Mouse (Mus musculus) stomach, embryonic 14.5 days (tissue): Measurements from ENCODE around the gene Rhob. TPM values are rescaled to one million over a fixed set of nuclear protein-coding genes. Genes with fewer than 3 reads are reported as not detected.

Experiments
- ATAC-seq: fragments of 200-750 bp; cut with Nextera tagmentation; 2 replicates; pipeline ENCODE4 v1.8.0; 2017; ENCODE audit warnings: low read depth, moderate TSS enrichment; ENCODE audit not compliant: insufficient number of reproducible peaks, insufficient read depth, low FRiP score
- H3K27ac ChIP-seq: fragments of 300-500 bp; sonication (generic); 2 replicates; pipeline ENCODE4 v1.5.1; 2014; ENCODE audit warnings: mild to moderate bottlenecking, low read length, moderate library complexity, mixed read lengths
- H3K27me3 ChIP-seq: fragments of 300-500 bp; sonication (generic); 2 replicates; pipeline ENCODE4 v1.6.1; 2014; ENCODE audit warnings: low read length, control low read depth, mixed read lengths; ENCODE audit not compliant: control insufficient read depth, insufficient read depth
- H3K36me3 ChIP-seq: fragments of 300-500 bp; sonication (generic); 2 replicates; pipeline ENCODE4 v1.6.1; 2014; ENCODE audit warnings: mild to moderate bottlenecking, control low read depth, low read length, moderate library complexity, mixed read lengths; ENCODE audit not compliant: control insufficient read depth, insufficient read depth
- H3K4me1 ChIP-seq: fragments of 300-500 bp; sonication (generic); 2 replicates; pipeline ENCODE4 v1.6.1; 2014; ENCODE audit warnings: low read length, control low read depth, mixed read lengths; ENCODE audit not compliant: control insufficient read depth, insufficient read depth
- H3K4me2 ChIP-seq: fragments of 300-500 bp; sonication (generic); replicated peaks from 2 replicates; pipeline ENCODE4 v1.6.1; 2014; ENCODE audit warnings: low read depth, low read length, control low read depth
- H3K4me3 ChIP-seq: fragments of 300-500 bp; sonication (generic); 2 replicates; pipeline ENCODE4 v1.5.1; 2014; ENCODE audit warnings: low read depth, low read length, control low read depth
- H3K9ac ChIP-seq: fragments of 300-500 bp; sonication (generic); replicated peaks from 2 replicates; pipeline ENCODE4 v1.6.1; 2014; ENCODE audit warnings: low read depth, mild to moderate bottlenecking, control low read depth, low read length, moderate library complexity, mixed read lengths
- H3K9me3 ChIP-seq: fragments of 300-500 bp; sonication (generic); 2 replicates; pipeline ENCODE4 v1.6.1; 2016; ENCODE audit warnings: low read depth, low read length, control low read depth; ENCODE audit not compliant: control insufficient read depth
- WGBS: fragments of 180-500 bp; shearing (Covaris S2); extraction: QIAGEN DNeasy Blood & Tissue Kit; methylation state at CpG from one replicate; pipeline ENCODE4 v1.1.7; 2014; 5-methylcytosine and 5-hydroxymethylcytosine counted together
- polyA plus RNA-seq: library from polyadenylated mRNA; unstranded; fragments of >200 nt; fragmentation: Nextera tagmentation; extraction: Ambion mirVana; gene quantifications from 2 replicates; pipeline ENCODE4 v1.2.1, GENCODE M21; 2014

Rhob gene
- 52.8 and 58.5 TPM in 2 replicates for polyA plus RNA-seq

GRCm38 (mm10) chr12:8499871-8500596 lies at the start of gene Rhob:
Gene Rhob (minus strand): TSS chr12:8500009.
- peaks cover 35% of the 10 kb centered on the region for H3K4me1 ChIP-seq
- H3K27ac ChIP-seq = peak within 1 kb of the TSS; percentile 99
- H3K27me3 ChIP-seq = no peaks in the 10 kb centered on the region
- WGBS = under 1% methylated on average over 56 of the region's 56 CpGs
- H3K36me3 ChIP-seq = no peaks in the 10 kb centered on the region
- H3K9ac ChIP-seq = peak within 1 kb of the TSS; percentile 89
- peak; percentile 97 for ATAC-seq
- H3K4me3 ChIP-seq = peak within 1 kb of the TSS; percentile 78
- H3K9me3 ChIP-seq = no peaks in the 10 kb centered on the region
- H3K4me2 ChIP-seq = peak within 1 kb of the TSS; percentile 82

DNA sequence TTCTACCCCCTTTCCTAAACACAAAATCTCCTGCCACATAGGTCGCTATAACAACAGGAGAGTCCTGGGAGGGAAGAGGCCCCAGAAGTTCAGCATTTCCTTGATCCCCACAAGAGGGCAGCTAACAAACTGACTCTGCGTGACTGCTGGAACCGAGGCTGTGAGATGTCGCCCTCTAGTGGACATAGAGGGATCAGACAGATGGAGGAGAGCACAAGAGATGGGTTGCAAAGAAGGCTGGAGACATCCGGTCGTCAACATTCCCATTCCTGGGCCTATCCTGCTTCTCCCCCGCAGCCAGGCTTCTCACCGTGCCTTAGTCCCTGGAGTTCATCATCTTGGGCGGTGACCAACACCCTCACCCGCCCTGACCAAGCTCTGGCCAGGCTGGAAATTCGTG lies 47.5 kb upstream of the Rhob start:
- no peaks in the 10 kb centered on the region for H3K36me3 ChIP-seq
- H3K27ac ChIP-seq = no peak overlapping the region
- WGBS = 23% methylated on average over 11 of the region's 11 CpGs
- no peaks in the 10 kb centered on the region for H3K4me1 ChIP-seq
- H3K9me3 ChIP-seq = no peaks in the 10 kb centered on the region
- no peak overlapping the region for H3K4me2 ChIP-seq
- ATAC-seq = peak; percentile 28; the same call in 1 of the 2 replicates
- no peak overlapping the region for H3K4me3 ChIP-seq
- H3K9ac ChIP-seq = no peak overlapping the region
- no peaks in the 10 kb centered on the region for H3K27me3 ChIP-seq

GRCm38 (mm10) chr12:8546801-8547200 lies 47.0 kb upstream of the Rhob start:
- Histone ChIP-seq H3K9ac (no peak overlapping the region), H3K27me3 (no peaks in the 10 kb centered on the region), H3K36me3 (no peaks in the 10 kb centered on the region), H3K27ac (no peak overlapping the region), H3K9me3 (no peaks in the 10 kb centered on the region), H3K4me3 (no peak overlapping the region), H3K4me1 (no peaks in the 10 kb centered on the region), H3K4me2 (no peak overlapping the region)
- WGBS = 87% methylated on average over 6 of the region's 6 CpGs
- no peak for ATAC-seq

- Histone ChIP-seq H3K4me3 (no peak overlapping the region), H3K27ac (no peak overlapping the region), H3K4me2 (no peak overlapping the region), H3K36me3 (no peaks in the 10 kb centered on the region), H3K9ac (no peak overlapping the region), H3K4me1 (no peaks in the 10 kb centered on the region), H3K27me3 (no peaks in the 10 kb centered on the region), H3K9me3 (no peaks in the 10 kb centered on the region)
- WGBS = 81% methylated on average over 5 of the region's 5 CpGs
- ATAC-seq = no peak
Measured at GRCm38 (mm10) chr12:8545066-8545610, 45.3 kb upstream of the Rhob start.

DNA sequence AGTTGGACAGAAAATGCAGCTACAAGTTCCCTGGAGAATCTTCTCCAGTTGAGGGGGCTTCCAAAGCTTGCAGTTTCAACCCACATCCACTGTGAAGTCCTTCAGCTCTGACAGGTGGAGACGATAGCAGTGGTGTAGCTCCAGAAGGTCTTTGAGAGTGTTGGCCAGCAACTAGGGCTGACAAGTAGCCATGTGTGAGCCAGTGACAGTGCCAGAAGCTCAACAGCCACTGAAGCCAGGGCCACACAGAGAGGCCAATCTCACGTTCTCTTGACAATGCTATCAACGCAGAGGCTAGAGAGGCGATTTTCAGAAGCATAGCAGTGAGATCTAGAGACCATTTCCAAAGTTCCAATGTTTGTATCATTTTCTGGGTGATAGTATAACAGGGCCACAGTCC lies 42.6 kb upstream of the Rhob start:
- WGBS = 83% methylated on average over 4 of the region's 4 CpGs
- no peak overlapping the region for H3K9ac ChIP-seq
- no peaks in the 10 kb centered on the region for H3K36me3 ChIP-seq
- H3K27ac ChIP-seq = no peak overlapping the region
- H3K9me3 ChIP-seq = no peaks in the 10 kb centered on the region
- H3K4me3 ChIP-seq = no peak overlapping the region
- no peak for ATAC-seq
- no peaks in the 10 kb centered on the region for H3K27me3 ChIP-seq
- H3K4me1 ChIP-seq = no peaks in the 10 kb centered on the region
- H3K4me2 ChIP-seq = no peak overlapping the region

DNA sequence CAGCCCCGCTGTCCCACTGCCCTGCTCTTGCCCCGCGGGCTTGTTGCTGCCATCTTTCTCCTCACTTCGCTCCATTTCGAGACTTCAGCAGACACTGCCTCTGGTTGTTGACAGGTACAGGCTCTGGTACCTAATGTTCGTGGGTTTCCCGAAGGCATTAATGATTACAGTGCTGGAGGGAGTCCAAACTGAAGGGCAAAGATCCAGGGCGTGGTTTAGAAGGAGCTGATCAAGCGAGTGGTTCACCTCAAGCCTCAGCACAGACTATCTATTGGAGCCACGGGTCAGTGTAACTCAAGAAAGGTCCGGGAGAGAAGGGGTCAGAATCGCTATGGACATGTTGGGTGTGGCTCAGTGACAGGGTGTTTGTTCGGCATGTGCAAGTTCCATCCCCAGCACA lies 39.7 kb upstream of the Rhob start:
- WGBS = 80% methylated on average over 13 of the region's 13 CpGs
- ATAC-seq = no peak

DNA sequence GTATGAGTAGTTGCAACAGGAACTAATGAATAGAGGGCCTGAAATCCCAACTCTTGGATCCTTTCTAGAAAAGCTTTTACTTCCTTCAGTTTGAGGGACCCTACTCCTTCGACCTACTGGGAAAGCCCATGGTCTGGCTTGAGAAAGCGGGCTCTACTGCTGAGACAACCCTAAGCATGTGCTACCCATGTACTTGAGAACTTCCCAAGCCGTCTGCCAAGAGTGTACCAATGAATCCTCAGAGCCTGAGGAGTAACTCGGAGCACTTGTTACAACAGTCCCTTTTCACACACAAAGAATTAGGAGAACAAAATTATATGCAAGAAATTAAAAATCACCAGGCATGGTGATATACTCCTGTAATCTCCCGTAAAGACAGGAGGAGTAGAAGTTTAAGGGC lies 37.5 kb upstream of the Rhob start:
- Histone ChIP-seq H3K9me3 (no peaks in the 10 kb centered on the region), H3K9ac (no peak overlapping the region), H3K4me3 (no peak overlapping the region), H3K27me3 (no peaks in the 10 kb centered on the region), H3K36me3 (no peaks in the 10 kb centered on the region), H3K27ac (no peak overlapping the region), H3K4me1 (no peaks in the 10 kb centered on the region), H3K4me2 (no peak overlapping the region)
- 89% methylated on average over 5 of the region's 5 CpGs for WGBS
- ATAC-seq = no peak

More for the DNA sequence above, 39.7 kb upstream of the Rhob start:
- Histone ChIP-seq H3K9ac (no peak overlapping the region), H3K4me2 (no peak overlapping the region), H3K27me3 (no peaks in the 10 kb centered on the region), H3K9me3 (no peaks in the 10 kb centered on the region), H3K4me1 (no peaks in the 10 kb centered on the region), H3K36me3 (no peaks in the 10 kb centered on the region), H3K27ac (no peak overlapping the region), H3K4me3 (no peak overlapping the region)

DNA sequence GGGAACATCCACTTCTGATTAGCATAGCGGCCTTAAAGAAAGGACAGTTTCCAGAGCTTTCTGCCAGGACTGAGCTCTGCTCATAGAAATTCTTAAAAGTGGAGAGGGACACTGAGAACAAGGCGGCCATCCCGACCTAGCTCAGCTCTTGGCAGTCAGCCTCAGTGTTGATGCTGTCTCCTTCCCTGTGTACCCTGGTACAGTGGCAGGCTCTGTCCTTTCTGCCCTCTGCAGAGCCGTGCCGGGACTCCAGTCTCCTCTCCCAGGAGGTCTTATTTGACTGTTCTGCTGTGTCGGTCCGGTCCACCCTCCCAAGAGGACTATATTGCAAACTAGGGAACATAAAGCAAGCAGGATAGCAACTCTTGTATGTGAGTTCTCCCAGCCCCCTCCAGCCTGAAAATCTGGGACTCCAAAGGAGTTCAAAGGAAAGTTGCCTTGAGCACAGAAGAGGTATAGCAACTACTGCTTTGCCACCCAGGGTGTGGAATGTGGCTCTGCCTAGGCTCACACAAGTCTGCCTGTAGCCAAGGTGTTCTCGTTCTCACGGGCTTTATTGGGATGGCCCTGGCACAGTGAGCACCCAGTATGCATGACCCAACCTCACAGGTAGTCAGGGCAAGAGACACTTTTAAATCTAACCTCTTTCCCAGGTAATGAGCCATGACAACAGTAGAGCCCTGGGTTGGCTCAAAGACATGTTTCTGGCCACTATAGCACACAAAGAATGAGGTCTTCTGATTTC lies 36.6 kb upstream of the Rhob start:
- Histone ChIP-seq H3K36me3 (no peaks in the 10 kb centered on the region), H3K4me1 (no peaks in the 10 kb centered on the region), H3K27me3 (no peaks in the 10 kb centered on the region), H3K9ac (no peak overlapping the region), H3K27ac (no peak overlapping the region), H3K4me2 (no peak overlapping the region), H3K4me3 (no peak overlapping the region), H3K9me3 (no peaks in the 10 kb centered on the region)
- ATAC-seq = no peak
- 74% methylated on average over 9 of the region's 9 CpGs for WGBS
